Mouse (Mus musculus): ENCODE measurements around the gene Grin3a. TPM values are rescaled to one million over a fixed set of nuclear protein-coding genes. Genes with fewer than 3 reads are reported as not detected.

Grin3a gene
- polyA plus RNA-seq, 1 experiment from 2014 or later = 0.62 TPM

- 63% methylated on average over 1 of the region's 1 CpGs for WGBS
- H3K9me3 ChIP-seq (ENCODE audit: control insufficient read depth, low read length) = no peaks in the 10 kb centered on the region
- H3K4me3 ChIP-seq (ENCODE audit: control insufficient read depth in 1 of 2, insufficient read depth in 1 of 2, low read depth in 1 of 2, low read length in 2 of 2) = no peak overlapping the region
- no peaks in the 10 kb centered on the region for H3K36me3 ChIP-seq (ENCODE audit: control insufficient read depth, insufficient read depth, low read length)
- no peaks in the 10 kb centered on the region for H3K4me1 ChIP-seq (ENCODE audit: control insufficient read depth in 2 of 2, insufficient read depth in 2 of 2, low read length in 2 of 2)
- no peak for ATAC-seq (ENCODE audit: insufficient number of reproducible peaks, insufficient read depth, low FRiP score, low read depth)
- H3K27ac ChIP-seq (replicated peaks in 1 of 2; ENCODE audit: control insufficient read depth in 1 of 2, insufficient read depth in 1 of 2, low read depth in 2 of 2, low read length in 2 of 2) = no peak overlapping the region
- H3K4me2 ChIP-seq (ENCODE audit: low read length) = no peak overlapping the region
- no peak overlapping the region for H3K9ac ChIP-seq (ENCODE audit: low read length)
- no peaks in the 10 kb centered on the region for H3K27me3 ChIP-seq (ENCODE audit: control insufficient read depth, insufficient read depth, low read length)
Measured at GRCm38 (mm10) chr4:49739561-49739960, 106.0 kb downstream of the Grin3a start.

- Histone ChIP-seq H3K27ac (replicated peaks in 1 of 2; ENCODE audit: control insufficient read depth in 1 of 2, insufficient read depth in 1 of 2, low read depth in 2 of 2, low read length in 2 of 2) (no peak overlapping the region), H3K9ac (ENCODE audit: low read length) (no peak overlapping the region), H3K4me2 (ENCODE audit: low read length) (no peak overlapping the region), H3K4me1 (ENCODE audit: control insufficient read depth in 2 of 2, insufficient read depth in 2 of 2, low read length in 2 of 2) (no peaks in the 10 kb centered on the region), H3K27me3 (ENCODE audit: control insufficient read depth, insufficient read depth, low read length) (no peaks in the 10 kb centered on the region), H3K4me3 (ENCODE audit: control insufficient read depth in 1 of 2, insufficient read depth in 1 of 2, low read depth in 1 of 2, low read length in 2 of 2) (no peak overlapping the region), H3K36me3 (ENCODE audit: control insufficient read depth, insufficient read depth, low read length) (no peaks in the 10 kb centered on the region), H3K9me3 (ENCODE audit: control insufficient read depth, low read length) (no peaks in the 10 kb centered on the region)
- 74% methylated on average over 3 of the region's 3 CpGs for WGBS
- no peak for ATAC-seq (ENCODE audit: insufficient number of reproducible peaks, insufficient read depth, low FRiP score, low read depth)
Measured at GRCm38 (mm10) chr4:49729326-49729725, 116.2 kb downstream of the Grin3a start.

- Histone ChIP-seq H3K36me3 (ENCODE audit: control insufficient read depth, insufficient read depth, low read length) (no peaks in the 10 kb centered on the region), H3K9ac (ENCODE audit: low read length) (no peak overlapping the region), H3K27ac (replicated peaks in 1 of 2; ENCODE audit: control insufficient read depth in 1 of 2, insufficient read depth in 1 of 2, low read depth in 2 of 2, low read length in 2 of 2) (no peak overlapping the region), H3K9me3 (ENCODE audit: control insufficient read depth, low read length) (no peaks in the 10 kb centered on the region), H3K4me3 (ENCODE audit: control insufficient read depth in 1 of 2, insufficient read depth in 1 of 2, low read depth in 1 of 2, low read length in 2 of 2) (no peak overlapping the region), H3K4me1 (ENCODE audit: control insufficient read depth in 2 of 2, insufficient read depth in 2 of 2, low read length in 2 of 2) (no peaks in the 10 kb centered on the region), H3K4me2 (ENCODE audit: low read length) (no peak overlapping the region), H3K27me3 (ENCODE audit: control insufficient read depth, insufficient read depth, low read length) (no peaks in the 10 kb centered on the region)
- 86% methylated on average over 2 of the region's 2 CpGs for WGBS
- ATAC-seq (ENCODE audit: insufficient number of reproducible peaks, insufficient read depth, low FRiP score, low read depth) = no peak
Measured at GRCm38 (mm10) chr4:49723908-49724307, 121.6 kb downstream of the Grin3a start.

GRCm38 (mm10) chr4:49691405-49692194, 153.9 kb downstream of the Grin3a start:
- Histone ChIP-seq H3K27ac (replicated peaks in 1 of 2; ENCODE audit: control insufficient read depth in 1 of 2, insufficient read depth in 1 of 2, low read depth in 2 of 2, low read length in 2 of 2) (no peak overlapping the region), H3K4me1 (ENCODE audit: control insufficient read depth in 2 of 2, insufficient read depth in 2 of 2, low read length in 2 of 2) (no peaks in the 10 kb centered on the region), H3K4me2 (ENCODE audit: low read length) (no peak overlapping the region), H3K9ac (ENCODE audit: low read length) (no peak overlapping the region), H3K27me3 (ENCODE audit: control insufficient read depth, insufficient read depth, low read length) (no peaks in the 10 kb centered on the region), H3K9me3 (ENCODE audit: control insufficient read depth, low read length) (no peaks in the 10 kb centered on the region), H3K36me3 (ENCODE audit: control insufficient read depth, insufficient read depth, low read length) (no peaks in the 10 kb centered on the region), H3K4me3 (ENCODE audit: control insufficient read depth in 1 of 2, insufficient read depth in 1 of 2, low read depth in 1 of 2, low read length in 2 of 2) (no peak overlapping the region)
- ATAC-seq (ENCODE audit: insufficient number of reproducible peaks, insufficient read depth, low FRiP score, low read depth) = no peak
- 73% methylated on average over 12 of the region's 12 CpGs for WGBS

GRCm38 (mm10) chr4:49688594-49689288, 156.8 kb downstream of the Grin3a start:
- WGBS = 22% methylated on average over 9 of the region's 9 CpGs
- ATAC-seq (ENCODE audit: insufficient number of reproducible peaks, insufficient read depth, low FRiP score, low read depth) = no peak
- H3K4me3 ChIP-seq (ENCODE audit: control insufficient read depth in 1 of 2, insufficient read depth in 1 of 2, low read depth in 1 of 2, low read length in 2 of 2) = no peak overlapping the region
- no peaks in the 10 kb centered on the region for H3K9me3 ChIP-seq (ENCODE audit: control insufficient read depth, low read length)
- no peak overlapping the region for H3K4me2 ChIP-seq (ENCODE audit: low read length)
- no peaks in the 10 kb centered on the region for H3K27me3 ChIP-seq (ENCODE audit: control insufficient read depth, insufficient read depth, low read length)
- no peaks in the 10 kb centered on the region for H3K36me3 ChIP-seq (ENCODE audit: control insufficient read depth, insufficient read depth, low read length)
- H3K27ac ChIP-seq (replicated peaks in 1 of 2; ENCODE audit: control insufficient read depth in 1 of 2, insufficient read depth in 1 of 2, low read depth in 2 of 2, low read length in 2 of 2) = no peak overlapping the region
- H3K9ac ChIP-seq (ENCODE audit: low read length) = no peak overlapping the region
- H3K4me1 ChIP-seq (ENCODE audit: control insufficient read depth in 2 of 2, insufficient read depth in 2 of 2, low read length in 2 of 2) = no peaks in the 10 kb centered on the region

- no peak for ATAC-seq (ENCODE audit: insufficient number of reproducible peaks, insufficient read depth, low FRiP score, low read depth)
- Histone ChIP-seq H3K27me3 (ENCODE audit: control insufficient read depth, insufficient read depth, low read length) (no peaks in the 10 kb centered on the region), H3K36me3 (ENCODE audit: control insufficient read depth, insufficient read depth, low read length) (no peaks in the 10 kb centered on the region), H3K4me1 (ENCODE audit: control insufficient read depth in 2 of 2, insufficient read depth in 2 of 2, low read length in 2 of 2) (no peaks in the 10 kb centered on the region), H3K4me2 (ENCODE audit: low read length) (no peak within 1 kb of the TSS), H3K4me3 (ENCODE audit: control insufficient read depth in 1 of 2, insufficient read depth in 1 of 2, low read depth in 1 of 2, low read length in 2 of 2) (no peak within 1 kb of the TSS), H3K27ac (replicated peaks in 1 of 2; ENCODE audit: control insufficient read depth in 1 of 2, insufficient read depth in 1 of 2, low read depth in 2 of 2, low read length in 2 of 2) (no peak within 1 kb of the TSS), H3K9me3 (ENCODE audit: control insufficient read depth, low read length) (no peaks in the 10 kb centered on the region), H3K9ac (ENCODE audit: low read length) (no peak within 1 kb of the TSS)
- 73% methylated on average over 13 of the region's 13 CpGs for WGBS
Measured at GRCm38 (mm10) chr4:49681812-49682211, 163.7 kb downstream of the Grin3a start, which contains the start of gene Ppp3r2. Gene Ppp3r2 (minus strand): TSS chr4:49682024.

GRCm38 (mm10) chr4:49680171-49680875, 165.2 kb downstream of the Grin3a start:
- Histone ChIP-seq H3K36me3 (ENCODE audit: control insufficient read depth, insufficient read depth, low read length) (no peaks in the 10 kb centered on the region), H3K4me1 (ENCODE audit: control insufficient read depth in 2 of 2, insufficient read depth in 2 of 2, low read length in 2 of 2) (no peaks in the 10 kb centered on the region), H3K9me3 (ENCODE audit: control insufficient read depth, low read length) (no peaks in the 10 kb centered on the region), H3K27me3 (ENCODE audit: control insufficient read depth, insufficient read depth, low read length) (no peaks in the 10 kb centered on the region), H3K4me3 (ENCODE audit: control insufficient read depth in 1 of 2, insufficient read depth in 1 of 2, low read depth in 1 of 2, low read length in 2 of 2) (no peak overlapping the region), H3K4me2 (ENCODE audit: low read length) (no peak overlapping the region), H3K27ac (replicated peaks in 1 of 2; ENCODE audit: control insufficient read depth in 1 of 2, insufficient read depth in 1 of 2, low read depth in 2 of 2, low read length in 2 of 2) (no peak overlapping the region), H3K9ac (ENCODE audit: low read length) (no peak overlapping the region)
- no peak for ATAC-seq (ENCODE audit: insufficient number of reproducible peaks, insufficient read depth, low FRiP score, low read depth)
- WGBS = 84% methylated on average over 11 of the region's 11 CpGs
